Mouse (Mus musculus) limb, embryonic 10.5 days (tissue): Measurements from ENCODE around the gene Zp3. TPM values are rescaled to one million over a fixed set of nuclear protein-coding genes. Genes with fewer than 3 reads are reported as not detected.

ENCODE experiments used
- DNase-seq: peaks from one replicate; pipeline ENCODE4 v3.0.0-alpha.2; 2017; ENCODE audit warnings: low spot score
- H3K27ac ChIP-seq: fragments of 300-500 bp; sonication (generic); 2 replicates; pipeline ENCODE4 v1.5.1; 2016; ENCODE audit warnings: mild to moderate bottlenecking
- H3K27me3 ChIP-seq: fragments of 300-500 bp; sonication (generic); 2 replicates; pipeline ENCODE4 v1.6.1; 2016; ENCODE audit warnings: low read depth, mild to moderate bottlenecking; ENCODE audit not compliant: poor library complexity, severe bottlenecking
- H3K36me3 ChIP-seq: fragments of 300-500 bp; sonication (generic); 2 replicates; pipeline ENCODE4 v1.6.1; 2016; ENCODE audit warnings: mild to moderate bottlenecking, moderate library complexity
- H3K4me1 ChIP-seq: fragments of 300-500 bp; sonication (generic); 2 replicates; pipeline ENCODE4 v1.6.1; 2016
- H3K4me3 ChIP-seq: fragments of 300-500 bp; sonication (generic); 2 replicates; pipeline ENCODE4 v1.5.1; 2016; ENCODE audit warnings: mild to moderate bottlenecking, moderate library complexity
- H3K9me3 ChIP-seq: fragments of 300-500 bp; sonication (generic); replicated peaks from 2 replicates; pipeline ENCODE4 v1.6.1; 2016; ENCODE audit warnings: mild to moderate bottlenecking
- WGBS: fragments of 180-500 bp; shearing (Covaris S2); methylation state at CpG from one replicate; pipeline ENCODE4 v1.1.7; 2016; 5-methylcytosine and 5-hydroxymethylcytosine counted together
- polyA plus RNA-seq: library from polyadenylated mRNA; unstranded; fragments of >200 nt; fragmentation: Nextera tagmentation; extraction: Ambion mirVana; gene quantifications from 2 replicates; pipeline ENCODE4 v1.2.1, GENCODE M21; 2016

The Zp3 gene
- polyA plus RNA-seq, 1 experiment from 2014 or later = not detected

- Histone ChIP-seq H3K36me3 (peaks cover 60% of the 10 kb centered on the region), H3K27me3 (no peaks in the 10 kb centered on the region), H3K4me3 (no peak overlapping the region), H3K9me3 (no peaks in the 10 kb centered on the region), H3K27ac (no peak overlapping the region), H3K4me1 (no peaks in the 10 kb centered on the region)
- no peak for DNase-seq
- WGBS = 44% methylated on average over 1 of the region's 1 CpGs
Measured at GRCm38 (mm10) chr5:136019907-136020306, 40.0 kb downstream of the Zp3 start.

DNA sequence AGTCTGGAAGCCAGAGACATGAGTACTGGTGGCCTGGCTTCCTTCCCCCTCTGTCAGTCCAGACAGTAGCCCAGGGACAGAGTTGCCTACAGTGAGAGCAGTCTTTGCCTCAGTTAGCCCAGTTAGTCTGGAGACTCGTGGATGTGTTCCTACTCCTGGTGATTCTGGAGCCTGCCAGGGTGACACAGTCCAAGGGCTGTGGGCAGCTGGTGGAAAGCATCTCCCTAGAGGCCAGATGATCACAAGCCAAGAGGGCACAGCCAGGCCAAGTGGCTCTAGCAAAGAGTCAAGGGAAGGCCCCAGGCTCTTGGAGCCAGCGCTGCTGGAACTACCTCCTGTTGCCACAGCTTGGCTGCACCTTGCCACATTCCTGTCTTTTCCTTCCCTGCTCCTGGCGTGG is 45.8 kb downstream of the Zp3 start:
- H3K27ac ChIP-seq = no peak overlapping the region
- no peak overlapping the region for H3K4me3 ChIP-seq
- no peaks in the 10 kb centered on the region for H3K9me3 ChIP-seq
- H3K4me1 ChIP-seq = no peaks in the 10 kb centered on the region
- no peak for DNase-seq
- peaks cover 83% of the 10 kb centered on the region for H3K36me3 ChIP-seq
- H3K27me3 ChIP-seq = no peaks in the 10 kb centered on the region
- 83% methylated on average over 3 of the region's 3 CpGs for WGBS

DNA sequence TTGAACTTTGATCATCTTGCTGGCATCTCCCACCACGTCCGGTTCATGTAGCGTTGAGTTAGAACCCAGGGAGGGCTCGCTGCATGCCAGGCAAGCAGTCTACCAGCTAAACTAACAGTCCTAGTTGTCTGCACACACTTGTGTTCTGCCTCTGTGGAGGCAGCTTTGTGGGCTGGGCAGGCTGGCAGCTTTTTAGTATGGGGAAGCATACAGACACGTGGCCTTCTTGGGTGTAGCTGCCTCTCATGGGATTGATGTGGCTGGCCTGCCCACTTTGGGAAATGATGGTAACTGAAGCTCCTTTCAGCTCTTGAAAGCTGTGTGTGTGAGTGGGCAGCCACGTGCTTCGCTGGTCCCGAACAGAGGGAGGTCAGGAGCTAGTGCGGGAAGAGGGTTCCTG is 47.0 kb downstream of the Zp3 start:
- Histone ChIP-seq H3K4me3 (no peak overlapping the region), H3K27ac (no peak overlapping the region), H3K36me3 (peaks cover 83% of the 10 kb centered on the region), H3K9me3 (no peaks in the 10 kb centered on the region), H3K27me3 (no peaks in the 10 kb centered on the region), H3K4me1 (no peaks in the 10 kb centered on the region)
- no peak for DNase-seq
- 91% methylated on average over 9 of the region's 9 CpGs for WGBS

- H3K36me3 ChIP-seq = peaks cover 87% of the 10 kb centered on the region
- no peak for DNase-seq
- H3K9me3 ChIP-seq = no peaks in the 10 kb centered on the region
- no peaks in the 10 kb centered on the region for H3K4me1 ChIP-seq
- no peak overlapping the region; the same call in 1 of the 2 replicates for H3K27ac ChIP-seq
- 80% methylated on average over 11 of the region's 11 CpGs for WGBS
- H3K4me3 ChIP-seq = no peak overlapping the region
- no peaks in the 10 kb centered on the region for H3K27me3 ChIP-seq
Measured at GRCm38 (mm10) chr5:136027612-136028311, 47.9 kb downstream of the Zp3 start.

GRCm38 (mm10) chr5:136034868-136035267 is 55.0 kb downstream of the Zp3 start:
- H3K4me1 ChIP-seq = peaks cover 9% of the 10 kb centered on the region; the same call in 1 of the 2 replicates
- no peak for DNase-seq
- H3K27ac ChIP-seq = no peak overlapping the region
- 89% methylated on average over 4 of the region's 4 CpGs for WGBS
- H3K27me3 ChIP-seq = no peaks in the 10 kb centered on the region
- no peaks in the 10 kb centered on the region for H3K9me3 ChIP-seq
- H3K36me3 ChIP-seq = peaks cover 34% of the 10 kb centered on the region
- H3K4me3 ChIP-seq = no peak overlapping the region

DNA sequence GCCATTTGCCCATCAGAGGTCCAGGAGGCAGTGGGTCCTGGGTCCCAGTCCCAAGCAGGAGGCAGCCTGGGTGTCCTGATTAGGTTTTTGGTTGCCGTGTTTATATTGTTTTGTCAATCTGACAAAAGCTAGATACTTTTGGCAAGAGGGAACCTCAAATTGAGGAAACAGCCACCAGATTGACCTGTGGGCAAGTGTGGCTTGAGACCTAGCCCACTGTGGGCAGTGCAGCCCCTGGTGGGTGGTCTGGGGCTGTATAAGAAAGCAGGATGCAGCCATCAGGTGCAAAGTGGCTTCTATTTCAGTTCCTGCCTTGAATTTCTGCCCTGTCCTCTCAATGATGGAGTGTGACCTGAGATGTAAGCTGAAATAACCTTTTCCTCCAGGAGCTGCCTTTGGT is 55.4 kb downstream of the Zp3 start:
- Histone ChIP-seq H3K27me3 (no peaks in the 10 kb centered on the region), H3K9me3 (no peaks in the 10 kb centered on the region), H3K27ac (no peak overlapping the region), H3K36me3 (peaks cover 30% of the 10 kb centered on the region), H3K4me1 (peaks cover 12% of the 10 kb centered on the region; the same call in 1 of the 2 replicates), H3K4me3 (no peak overlapping the region)
- 86% methylated on average over 1 of the region's 1 CpGs for WGBS
- DNase-seq = no peak

- WGBS = 88% methylated on average over 1 of the region's 1 CpGs
- Histone ChIP-seq H3K27me3 (no peaks in the 10 kb centered on the region), H3K36me3 (peaks cover 17% of the 10 kb centered on the region), H3K4me1 (peaks cover 12% of the 10 kb centered on the region; the same call in 1 of the 2 replicates), H3K4me3 (no peak overlapping the region), H3K9me3 (no peaks in the 10 kb centered on the region), H3K27ac (no peak overlapping the region)
- no peak for DNase-seq
Measured at GRCm38 (mm10) chr5:136036667-136037066, 56.8 kb downstream of the Zp3 start.

Other genes with a start within 250 kb of the Zp3 start
- gene Tmem120a, start 235.7 kb upstream of the Zp3 start, polyA plus RNA-seq = 54.1 and 62.5 TPM in 2 replicates
- not detected in 2 replicates for gene Styxl1, start 201.7 kb upstream of the Zp3 start, polyA plus RNA-seq
- gene Mdh2, start 201.6 kb upstream of the Zp3 start, polyA plus RNA-seq = 600 and 631 TPM in 2 replicates
- not detected in 2 replicates for gene Srrm3, start 173.2 kb upstream of the Zp3 start, polyA plus RNA-seq
- 34.0 and 34.8 TPM in 2 replicates for gene Hspb1, start 92.2 kb upstream of the Zp3 start, polyA plus RNA-seq
- 197 and 203 TPM in 2 replicates for gene Ywhag, start 45.5 kb upstream of the Zp3 start, polyA plus RNA-seq
- 3.3 and 4.1 TPM in 2 replicates for gene Ssc4d, start 5.6 kb upstream of the Zp3 start, polyA plus RNA-seq
- 41.5 and 42.3 TPM in 2 replicates for gene Dtx2, start 14.7 kb downstream of the Zp3 start, polyA plus RNA-seq
- gene Upk3b, start 58.4 kb downstream of the Zp3 start, polyA plus RNA-seq = 1.5 and 5.5 TPM in 2 replicates
- 3.5 and 4.9 TPM in 2 replicates for gene Upk3bl, start 74.4 kb downstream of the Zp3 start, polyA plus RNA-seq
- gene Rasa4, start 103.8 kb downstream of the Zp3 start, polyA plus RNA-seq = 1.1 and 2.4 TPM in 2 replicates
- 283 and 310 TPM in 2 replicates for gene Polr2j, start 136.5 kb downstream of the Zp3 start, polyA plus RNA-seq
- 62.4 and 66.4 TPM in 2 replicates for gene Lrwd1, start 156.0 kb downstream of the Zp3 start, polyA plus RNA-seq
- gene Alkbh4, start 156.0 kb downstream of the Zp3 start, polyA plus RNA-seq = 26.4 and 27.9 TPM in 2 replicates
- gene Orai2, start 190.6 kb downstream of the Zp3 start, polyA plus RNA-seq = 5.5 and 6.6 TPM in 2 replicates
- 66.0 and 75.4 TPM in 2 replicates for gene Prkrip1, start 218.9 kb downstream of the Zp3 start, polyA plus RNA-seq